ENCODE assay signal across 10 mouse cellular contexts in genomic region chr11:18883507-18883881, GRCm38 (mm10).
DNase-seq lines count a peak whose midpoint lies in the region; ATAC-seq and TF ChIP-seq lines count a peak whose summit lies in the region.
"Had no signal": no experiment of that assay in that cellular context is flagged by ENCODE, and none has a peak within 500 bp of the region (broad histone marks: within the 10 kb centered on the region; RNA-seq: fewer than 3 reads in every experiment).

No protein-coding gene starts in this region.

- no peaks in the 10 kb centered on the region for H3K27me3 ChIP-seq in lung, embryonic 16.5 days (ENCODE audit: control insufficient read depth, insufficient read depth, low read depth, low read length)
- peaks cover 52% of the 10 kb centered on the region for H3K27me3 ChIP-seq in limb, embryonic 12.5 days
- H3K27me3 ChIP-seq in splenic B cell, adult 2 months (ENCODE audit: control insufficient read depth, insufficient read depth, low read length, poor library complexity, severe bottlenecking), result no peaks in the 10 kb centered on the region

- no peak overlapping the region for H3K4me3 ChIP-seq in lung, embryonic 16.5 days (ENCODE audit: low read length)
- no peak overlapping the region for H3K4me3 ChIP-seq in lung, adult 2 months (replicated peaks; ENCODE audit: extremely low read depth, low read depth, low read length)
- H3K4me3 ChIP-seq in limb, embryonic 12.5 days (replicated peaks), result no peak overlapping the region
- H3K4me3 ChIP-seq: myocyte had no signal

- H3K36me3 ChIP-seq in lung, embryonic 16.5 days (ENCODE audit: control insufficient read depth, insufficient read depth, low read length), result peaks cover 4% of the 10 kb centered on the region; the same call in 1 of the 2 replicates
- no peaks in the 10 kb centered on the region for H3K36me3 ChIP-seq in limb, embryonic 12.5 days
- no peaks in the 10 kb centered on the region for H3K36me3 ChIP-seq in splenic B cell, adult 2 months (ENCODE audit: control insufficient read depth, insufficient read depth, low read length, poor library complexity, severe bottlenecking)

- peak; percentile 46; the same call in 1 of the 2 replicates for ATAC-seq in lung, embryonic 16.5 days (ENCODE audit: low read depth)
- peak; percentile 80 for ATAC-seq in granulocyte monocyte progenitor cell, adult 5-6 weeks (replicated peaks; ENCODE audit: poor library complexity, severe bottlenecking)
- ATAC-seq in limb, embryonic 12.5 days (ENCODE audit: insufficient number of reproducible peaks, insufficient read depth, low FRiP score, low TSS enrichment, low read depth), result peak; percentile 80

- H3K4me2 ChIP-seq in lung, embryonic 16.5 days (ENCODE audit: low read depth, low read length), result no peak overlapping the region
- no peak overlapping the region for H3K4me2 ChIP-seq in limb, embryonic 12.5 days

- TF ChIP-seq CTCF in lung, adult 2 months (IDR thresholded peaks at IDR 0.05; ENCODE audit: insufficient read depth, low read length), result no peak

- 35% methylated on average over 2 of the region's 2 CpGs for WGBS in lung, embryonic 16.5 days
- 37% methylated on average over 2 of the region's 2 CpGs for WGBS in lung, adult 2 months
- 23% methylated on average over 2 of the region's 2 CpGs for WGBS in limb, embryonic 12.5 days

- no peak overlapping the region for H3K9ac ChIP-seq in lung, embryonic 16.5 days (ENCODE audit: low read length)
- no peak overlapping the region for H3K9ac ChIP-seq in limb, embryonic 12.5 days (replicated peaks)

- no peak for DNase-seq in lung, adult 2 months
- DNase-seq in splenic B cell, adult 2 months (ENCODE audit: low read depth, low spot score), result peak; percentile 3
- no peak for DNase-seq in frontal cortex, postnatal 10 days (ENCODE audit: low spot score in 2 of 2)
- DNase-seq in frontal cortex, postnatal 14 days (ENCODE audit: low spot score in 2 of 2), result no peak
- DNase-seq in T-cell, adult 2 months (ENCODE audit: low spot score), result no peak
- DNase-seq: cerebellum, adult 8-10 months had no signal

- no peak overlapping the region for H3K27ac ChIP-seq in lung, embryonic 16.5 days (ENCODE audit: low read length)
- H3K27ac ChIP-seq in limb, embryonic 12.5 days, result no peak overlapping the region

- no peak for TF ChIP-seq POLR2A in lung, adult 2 months (IDR thresholded peaks at IDR 0.05; ENCODE audit: borderline replicate concordance, extremely low read depth, low read depth, low read length)

- peaks cover 3% of the 10 kb centered on the region; the same call in 1 of the 2 replicates for H3K4me1 ChIP-seq in lung, embryonic 16.5 days (replicated peaks; ENCODE audit: control insufficient read depth, insufficient read depth, low read length)
- H3K4me1 ChIP-seq in lung, adult 2 months (ENCODE audit: control insufficient read depth, insufficient read depth, low read length), result no peaks in the 10 kb centered on the region
- peaks cover 42% of the 10 kb centered on the region for H3K4me1 ChIP-seq in limb, embryonic 12.5 days (replicated peaks)

- no peaks in the 10 kb centered on the region for H3K9me3 ChIP-seq in lung, embryonic 16.5 days (ENCODE audit: control insufficient read depth, low read length)
- no peaks in the 10 kb centered on the region for H3K9me3 ChIP-seq in limb, embryonic 12.5 days
